Mouse (Mus musculus): ENCODE data around the gene Phldb1.

DNA sequence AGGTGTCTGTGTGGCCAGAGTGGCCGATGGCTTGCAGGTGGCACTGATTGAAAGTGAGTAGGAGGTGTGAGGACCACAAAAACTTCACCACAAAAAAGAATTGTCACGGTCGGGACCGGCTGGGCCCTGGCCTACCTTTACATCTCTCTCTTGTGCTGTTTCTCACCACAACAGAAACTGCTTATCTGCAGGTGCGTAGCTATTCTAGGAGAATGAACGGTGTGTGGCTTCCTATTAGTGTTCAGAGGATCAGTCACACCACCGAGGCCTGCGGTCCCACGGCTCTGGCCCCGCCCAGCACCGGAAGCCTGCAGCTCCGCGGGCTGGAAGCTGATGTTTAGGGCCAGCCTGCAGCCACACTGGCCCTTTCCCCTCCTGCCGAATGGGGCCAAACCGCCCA is 89.1 kb downstream of the Phldb1 start:
- TF ChIP-seq CTCF (IDR thresholded peaks at IDR 0.05; ENCODE audit: extremely low read depth, insufficient read depth, insufficient read length, insufficient replicate concordance) (no peak), POLR2A (IDR thresholded peaks at IDR 0.05; ENCODE audit: low read depth, low read length) (peak; percentile 7)
